Mouse (Mus musculus): ENCODE measurements around the gene Bahcc1.

Gene Bahcc1

GRCm38 (mm10) chr11:120260769-120261150 lies 28.0 kb downstream of the Bahcc1 start:
- no peak for DNase-seq (ENCODE audit: low read depth, low spot score)

GRCm38 (mm10) chr11:120261416-120262355 lies 28.9 kb downstream of the Bahcc1 start:
- DNase-seq (ENCODE audit: low read depth, low spot score): no peak

DNA sequence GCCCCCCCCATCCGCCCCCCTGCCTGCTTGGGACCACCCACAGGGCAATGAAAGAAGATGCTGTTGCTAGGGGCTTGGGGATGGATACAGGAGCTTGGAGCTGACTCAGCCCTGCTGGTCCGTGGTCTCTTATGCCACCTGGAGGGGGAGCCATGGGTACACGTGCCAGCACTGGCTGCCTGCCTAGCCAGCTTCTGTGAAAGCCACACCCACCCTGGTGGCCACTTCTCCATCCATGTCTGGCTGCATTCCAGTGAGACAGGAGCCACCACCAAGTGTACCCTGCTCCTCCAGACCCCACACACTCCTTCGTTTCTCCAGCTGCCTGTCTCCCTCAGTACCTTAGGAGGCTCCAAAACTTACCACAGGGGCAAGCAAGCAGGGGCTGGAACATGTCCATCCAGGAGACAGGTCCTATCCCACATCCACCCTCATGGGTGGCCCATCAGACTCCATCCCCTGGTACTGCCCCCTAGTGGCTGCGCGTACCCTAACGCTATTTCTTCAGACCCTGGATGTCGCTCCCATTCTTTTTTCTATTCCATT lies 29.7 kb downstream of the Bahcc1 start:
- DNase-seq (ENCODE audit: low read depth, low spot score): peak; percentile 81

DNA sequence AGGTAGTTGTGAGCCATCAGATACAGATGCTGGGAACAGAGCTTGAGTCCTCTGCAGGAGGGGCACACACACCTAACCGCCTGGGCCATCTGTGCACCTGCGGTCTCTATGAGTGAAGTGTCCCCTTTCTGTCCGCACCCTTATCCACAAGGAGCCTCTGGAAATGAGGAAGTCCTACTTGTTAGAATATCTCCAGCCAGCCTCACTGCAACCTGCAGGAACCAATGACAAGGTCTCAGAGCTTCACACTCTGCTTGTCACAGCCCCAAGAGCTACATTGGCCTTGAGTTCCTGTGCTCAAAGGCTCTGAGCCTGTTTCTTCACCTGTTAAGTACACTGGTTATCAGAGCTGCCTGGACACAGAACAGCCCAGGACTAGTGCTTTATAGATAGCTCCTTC lies 30.4 kb downstream of the Bahcc1 start:
- DNase-seq (ENCODE audit: low read depth, low spot score): no peak

GRCm38 (mm10) chr11:120264008-120264407 lies 31.3 kb downstream of the Bahcc1 start:
- DNase-seq (ENCODE audit: low read depth, low spot score): no peak

DNA sequence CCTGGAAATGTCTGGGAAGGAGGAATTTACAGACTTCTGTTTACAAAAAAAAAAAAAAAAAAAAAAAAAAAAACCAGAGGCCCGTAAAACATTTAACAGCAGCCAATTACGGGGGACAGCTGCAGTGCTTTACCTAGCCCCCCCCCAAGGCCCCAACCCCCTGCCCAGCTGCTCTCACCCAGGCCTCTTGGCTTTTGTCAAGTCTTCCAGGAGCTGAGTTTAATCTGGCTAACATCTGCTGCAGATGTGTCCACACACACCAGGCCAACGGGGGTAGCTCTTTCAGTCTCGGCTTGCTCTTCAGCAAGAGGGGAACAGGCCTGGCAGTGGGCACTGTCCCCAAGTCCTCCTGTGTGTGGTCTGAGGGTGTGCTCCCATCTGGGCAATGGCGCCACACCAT lies 32.7 kb downstream of the Bahcc1 start:
- no peak for DNase-seq (ENCODE audit: low read depth, low spot score)

DNA sequence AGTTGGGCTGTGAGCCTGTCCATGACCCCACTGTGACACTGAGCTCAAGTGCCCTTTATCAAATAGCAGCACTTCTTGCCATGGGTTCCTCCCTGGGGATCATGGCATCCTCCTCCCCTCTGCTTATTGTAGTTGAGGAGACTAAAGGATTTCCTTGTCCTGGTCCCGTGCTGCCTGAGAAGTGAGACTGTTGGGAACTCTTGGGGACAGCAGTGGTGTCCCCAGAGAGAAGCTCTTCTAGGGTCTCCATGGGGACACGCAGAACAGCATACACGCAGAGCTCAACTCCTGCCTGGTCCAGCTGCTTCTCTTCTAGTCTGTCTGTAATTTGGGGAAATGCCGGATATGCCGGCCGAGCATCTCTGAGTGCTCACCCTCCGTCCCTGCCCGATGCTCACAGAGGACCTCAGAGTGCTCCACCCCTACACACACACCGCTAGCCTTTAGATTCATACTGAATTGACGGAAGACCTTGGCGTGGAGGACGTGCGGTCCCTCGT lies 33.6 kb downstream of the Bahcc1 start:
- DNase-seq (ENCODE audit: low read depth, low spot score): no peak

DNA sequence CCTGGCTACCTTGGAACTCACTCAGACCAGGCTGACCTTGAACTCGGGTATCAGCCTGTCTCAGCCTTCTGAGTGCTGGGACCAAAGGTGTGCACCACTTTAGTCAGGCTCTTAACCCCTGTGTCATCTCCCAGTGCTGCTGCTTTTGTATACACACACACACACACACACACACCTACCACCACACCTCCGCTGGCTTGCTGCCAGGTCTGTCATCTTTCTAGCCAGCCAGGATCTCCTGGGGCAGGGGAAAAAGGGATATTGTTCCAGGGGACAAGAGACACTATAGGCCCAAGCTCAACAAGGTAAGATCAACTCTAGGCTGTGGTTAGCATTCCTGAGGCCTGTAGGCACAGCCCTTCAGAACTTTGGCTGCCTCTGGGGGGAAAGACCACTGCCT lies 34.5 kb downstream of the Bahcc1 start:
- DNase-seq (ENCODE audit: low read depth, low spot score): no peak

GRCm38 (mm10) chr11:120267676-120268075 lies 34.9 kb downstream of the Bahcc1 start:
- DNase-seq (ENCODE audit: low read depth, low spot score): no peak

- DNase-seq (ENCODE audit: low read depth, low spot score): peak; percentile 41
Measured at GRCm38 (mm10) chr11:120268195-120268967, 35.6 kb downstream of the Bahcc1 start.

DNA sequence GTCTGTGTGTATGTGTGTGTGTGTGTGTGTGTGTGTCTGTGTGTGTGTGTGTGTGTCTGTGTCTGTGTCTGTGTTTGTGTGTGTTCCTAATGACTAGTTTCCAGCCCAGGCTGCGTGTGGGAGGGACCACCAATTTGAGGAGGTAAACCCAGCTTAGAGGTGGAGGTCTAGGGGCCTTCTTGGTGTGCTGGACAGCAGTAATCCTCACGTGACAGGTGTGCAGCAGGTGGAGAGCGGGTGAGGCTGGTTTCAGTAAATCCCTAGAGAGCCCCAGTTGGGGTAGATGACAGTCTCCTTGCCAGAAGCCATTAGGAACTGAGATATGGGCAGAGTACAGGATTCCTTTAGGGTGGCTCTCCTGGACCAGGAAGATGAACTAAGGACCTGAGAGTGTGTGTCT lies 36.3 kb downstream of the Bahcc1 start:
- no peak for DNase-seq (ENCODE audit: low read depth, low spot score)

DNA sequence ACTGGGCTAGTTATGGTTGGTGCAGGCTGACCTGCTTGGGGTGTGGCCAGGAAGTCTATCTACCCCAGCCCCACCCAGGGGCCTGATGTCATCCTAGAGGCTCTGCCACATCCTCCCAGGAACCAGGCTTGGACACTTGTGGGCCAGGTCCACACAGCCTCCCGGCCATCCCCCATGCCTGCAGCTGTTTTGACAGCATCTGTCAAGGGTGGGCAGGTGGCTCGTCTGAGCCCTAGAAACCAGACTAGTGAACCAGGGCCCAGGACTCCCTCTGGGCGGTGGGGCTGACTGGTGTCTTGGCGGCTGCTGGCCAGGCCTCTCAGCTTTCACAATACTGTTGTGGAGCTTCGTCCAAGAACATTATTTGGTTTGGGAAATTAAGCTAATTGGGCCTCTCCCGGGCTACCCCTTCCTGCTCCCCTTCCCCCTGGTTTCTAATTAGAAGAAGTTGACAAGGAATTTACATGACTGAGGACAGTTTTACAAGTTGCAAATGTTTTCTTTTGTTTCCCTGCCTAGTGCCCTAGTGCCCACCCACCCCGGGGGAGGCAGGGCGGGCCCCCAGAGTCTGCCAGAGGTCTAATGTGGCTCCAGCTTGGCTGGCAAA lies 36.9 kb downstream of the Bahcc1 start:
- DNase-seq (ENCODE audit: low read depth, low spot score): peak; percentile 47

DNA sequence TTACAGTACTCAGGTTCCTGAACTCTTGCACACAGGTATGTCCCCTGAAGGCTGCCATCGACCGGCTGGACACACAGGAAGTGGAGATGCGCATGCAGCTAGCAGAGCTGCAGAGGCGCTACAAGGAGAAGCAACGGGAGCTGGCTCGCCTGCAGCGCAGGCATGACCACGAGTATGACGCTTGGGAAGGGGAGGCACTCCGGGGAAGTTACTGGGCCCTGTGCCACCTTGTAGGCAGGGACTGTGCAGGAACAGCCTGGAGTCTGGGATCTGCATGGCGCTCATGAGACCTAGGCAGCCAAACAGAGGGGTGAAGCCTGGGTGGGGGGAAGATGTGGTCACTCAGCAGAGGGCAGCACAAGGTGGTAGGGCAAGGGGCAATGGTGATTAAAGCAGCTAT lies 46.6 kb downstream of the Bahcc1 start:
- DNase-seq (ENCODE audit: low read depth, low spot score): no peak

- peak; percentile 71 for DNase-seq (ENCODE audit: low read depth, low spot score)
Measured at GRCm38 (mm10) chr11:120280281-120280773, 47.6 kb downstream of the Bahcc1 start.

- DNase-seq (ENCODE audit: low read depth, low spot score): no peak
Measured at GRCm38 (mm10) chr11:120280774-120281173, 48.0 kb downstream of the Bahcc1 start.

- no peak for DNase-seq (ENCODE audit: low read depth, low spot score)
Measured at GRCm38 (mm10) chr11:120281197-120281596, 48.5 kb downstream of the Bahcc1 start.

- DNase-seq (ENCODE audit: low read depth, low spot score): no peak
Measured at GRCm38 (mm10) chr11:120283542-120283941, 50.8 kb downstream of the Bahcc1 start.

GRCm38 (mm10) chr11:120289644-120290043 lies 56.9 kb downstream of the Bahcc1 start:
- DNase-seq (ENCODE audit: low read depth, low spot score): no peak

GRCm38 (mm10) chr11:120290266-120290665 lies 57.5 kb downstream of the Bahcc1 start:
- peak; percentile 71 for DNase-seq (ENCODE audit: low read depth, low spot score)

- DNase-seq (ENCODE audit: low read depth, low spot score): no peak
Measured at GRCm38 (mm10) chr11:120293714-120294113, 61.0 kb downstream of the Bahcc1 start.

DNA sequence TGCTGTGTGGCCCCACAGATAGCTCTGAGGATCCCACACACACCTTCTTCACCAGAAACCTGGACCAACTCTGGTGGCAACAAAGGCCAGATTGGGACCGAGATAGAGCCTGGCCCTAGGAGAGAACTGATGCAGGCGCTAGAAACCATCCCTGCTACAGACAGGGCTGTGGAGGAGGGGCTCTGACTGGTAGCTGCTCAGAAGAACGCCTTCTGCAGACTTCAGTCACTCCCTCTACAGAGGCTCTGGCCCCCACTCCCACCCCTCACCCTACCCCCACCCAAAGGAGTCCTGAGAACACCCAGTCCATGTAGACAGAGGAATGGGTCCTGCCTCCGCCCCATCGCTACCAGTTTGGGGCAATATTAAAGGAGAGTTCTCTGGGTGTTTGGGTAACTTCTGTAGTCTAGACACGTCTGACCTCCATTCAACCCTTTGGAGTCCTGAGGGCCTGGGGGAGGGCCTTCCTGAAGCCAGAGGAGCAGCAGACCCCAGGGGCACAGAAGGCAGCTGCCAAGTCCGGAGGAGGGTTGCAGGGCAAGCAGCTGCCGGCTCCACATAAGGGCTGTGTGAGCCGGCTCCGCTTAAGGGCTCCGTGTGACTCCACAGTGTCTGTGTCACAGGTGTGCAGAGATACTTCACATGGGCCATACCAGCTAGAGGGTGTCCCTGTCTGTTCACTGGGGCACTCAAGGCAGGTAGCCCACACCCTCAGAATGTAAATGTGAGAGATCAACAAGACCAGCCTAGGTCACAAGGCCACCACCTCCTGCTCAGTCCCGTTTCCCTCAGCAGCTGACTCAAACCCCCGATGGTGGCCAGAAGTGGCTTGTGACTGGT lies 63.8 kb downstream of the Bahcc1 start:
- peak; percentile 43 for DNase-seq (ENCODE audit: low read depth, low spot score)
